Mouse (Mus musculus): ENCODE data around the gene Kansl1.

The Kansl1 gene

GRCm38 (mm10) chr11:104438450-104438849 lies 30.2 kb downstream of the Kansl1 start:
- no peak for DNase-seq (ENCODE audit: low spot score)

- DNase-seq (ENCODE audit: low spot score): no peak
These were observed 32.2 kb downstream of the Kansl1 start for GRCm38 (mm10) chr11:104436394-104436954.

GRCm38 (mm10) chr11:104435753-104436152 lies 32.9 kb downstream of the Kansl1 start:
- no peak for DNase-seq (ENCODE audit: low spot score)

GRCm38 (mm10) chr11:104435141-104435540 lies 33.5 kb downstream of the Kansl1 start:
- DNase-seq (ENCODE audit: low spot score): no peak

- no peak for DNase-seq (ENCODE audit: low spot score)
These were observed 36.4 kb downstream of the Kansl1 start for GRCm38 (mm10) chr11:104432251-104432650.

GRCm38 (mm10) chr11:104431807-104432206 lies 36.9 kb downstream of the Kansl1 start:
- no peak for DNase-seq (ENCODE audit: low spot score)

GRCm38 (mm10) chr11:104424727-104425416 lies 43.8 kb downstream of the Kansl1 start:
- no peak for DNase-seq (ENCODE audit: low spot score)

GRCm38 (mm10) chr11:104412254-104412653 lies 56.4 kb downstream of the Kansl1 start:
- no peak for DNase-seq (ENCODE audit: low spot score)

- DNase-seq (ENCODE audit: low spot score): no peak
These were observed 61.3 kb downstream of the Kansl1 start for GRCm38 (mm10) chr11:104407391-104407790.

GRCm38 (mm10) chr11:104400961-104401360 lies 67.7 kb downstream of the Kansl1 start:
- no peak for DNase-seq (ENCODE audit: low spot score)

- DNase-seq (ENCODE audit: low spot score): peak; percentile 10
These were observed 69.0 kb downstream of the Kansl1 start for GRCm38 (mm10) chr11:104399459-104400216.

GRCm38 (mm10) chr11:104395648-104396047 lies 73.0 kb downstream of the Kansl1 start:
- no peak for DNase-seq (ENCODE audit: low spot score)

GRCm38 (mm10) chr11:104393196-104393595 lies 75.5 kb downstream of the Kansl1 start:
- DNase-seq (ENCODE audit: low spot score): no peak

GRCm38 (mm10) chr11:104392153-104392552 lies 76.5 kb downstream of the Kansl1 start:
- no peak for DNase-seq (ENCODE audit: low spot score)

GRCm38 (mm10) chr11:104387284-104387683 lies 81.4 kb downstream of the Kansl1 start:
- no peak for DNase-seq (ENCODE audit: low spot score)

GRCm38 (mm10) chr11:104386595-104386994 lies 82.1 kb downstream of the Kansl1 start:
- no peak for DNase-seq (ENCODE audit: low spot score)

- no peak for DNase-seq (ENCODE audit: low spot score)
These were observed 85.4 kb downstream of the Kansl1 start for GRCm38 (mm10) chr11:104383167-104383810.

- DNase-seq (ENCODE audit: low spot score): no peak
These were observed 86.8 kb downstream of the Kansl1 start for GRCm38 (mm10) chr11:104381887-104382286.

- no peak for DNase-seq (ENCODE audit: low spot score)
These were observed 89.0 kb downstream of the Kansl1 start for GRCm38 (mm10) chr11:104379635-104380034.

GRCm38 (mm10) chr11:104376291-104376690 lies 92.4 kb downstream of the Kansl1 start:
- DNase-seq (ENCODE audit: low spot score): no peak

- DNase-seq (ENCODE audit: low spot score): no peak
These were observed 101.0 kb downstream of the Kansl1 start for GRCm38 (mm10) chr11:104367486-104368190.
